Mouse (Mus musculus): ENCODE measurements around the gene H2-DMb1.
A peak's percentile ranks its signal among the peaks of the same experiment; 100 is the strongest.
"Not testable (repeated sequence)": the region's sequence is repeated elsewhere in the genome, so short reads cannot be mapped to it uniquely, and the experiment has no call there.

The H2-DMb1 gene

GRCm38 (mm10) chr17:34123111-34123510 is 29.8 kb upstream of the H2-DMb1 start:
- no peak for DNase-seq

GRCm38 (mm10) chr17:34123518-34123917 is 29.4 kb upstream of the H2-DMb1 start:
- peak in 1 of 2 experiments; percentile 56 for DNase-seq

GRCm38 (mm10) chr17:34124649-34125048 is 28.2 kb upstream of the H2-DMb1 start:
- DNase-seq: no peak

GRCm38 (mm10) chr17:34126826-34127420 is 25.9 kb upstream of the H2-DMb1 start:
- no peak for DNase-seq

GRCm38 (mm10) chr17:34127475-34127874 is 25.4 kb upstream of the H2-DMb1 start:
- peak; percentile 81 to 89 for DNase-seq

GRCm38 (mm10) chr17:34128264-34128937 is 24.5 kb upstream of the H2-DMb1 start:
- DNase-seq: no peak

- DNase-seq: no peak
These were observed 23.7 kb upstream of the H2-DMb1 start for GRCm38 (mm10) chr17:34128944-34129791.

GRCm38 (mm10) chr17:34130073-34130947 is 22.6 kb upstream of the H2-DMb1 start:
- no peak for DNase-seq

GRCm38 (mm10) chr17:34131911-34132310 is 21.0 kb upstream of the H2-DMb1 start:
- DNase-seq: no peak

- peak in 1 of 2 experiments; percentile 52 for DNase-seq
These were observed 19.6 kb upstream of the H2-DMb1 start for GRCm38 (mm10) chr17:34133289-34133688.

- no peak for DNase-seq
These were observed 18.4 kb upstream of the H2-DMb1 start for GRCm38 (mm10) chr17:34134451-34134850.

- DNase-seq: peak; percentile 97 to 99
These were observed 17.3 kb upstream of the H2-DMb1 start for GRCm38 (mm10) chr17:34135297-34136224.

- DNase-seq: no peak
These were observed 15.3 kb upstream of the H2-DMb1 start for GRCm38 (mm10) chr17:34137601-34138000.

GRCm38 (mm10) chr17:34138655-34139054 is 14.2 kb upstream of the H2-DMb1 start:
- no peak for DNase-seq

- DNase-seq: peak; percentile 55 to 78
These were observed 13.5 kb upstream of the H2-DMb1 start for GRCm38 (mm10) chr17:34139416-34139815.

GRCm38 (mm10) chr17:34140240-34140639 is 12.6 kb upstream of the H2-DMb1 start:
- DNase-seq: no peak

GRCm38 (mm10) chr17:34141448-34141847 is 11.4 kb upstream of the H2-DMb1 start:
- no peak for DNase-seq

- DNase-seq: no peak
These were observed 10.3 kb upstream of the H2-DMb1 start for GRCm38 (mm10) chr17:34142456-34143010.

- peak; percentile 41 to 71 for DNase-seq
These were observed 9.8 kb upstream of the H2-DMb1 start, which contains the start of gene H2-DMb2 for GRCm38 (mm10) chr17:34143033-34143432. TSS of gene H2-DMb2 (plus strand) at chr17:34143307.

- DNase-seq: no peak
These were observed 9.4 kb upstream of the H2-DMb1 start for GRCm38 (mm10) chr17:34143461-34143860.

GRCm38 (mm10) chr17:34144221-34144620 is 8.7 kb upstream of the H2-DMb1 start:
- DNase-seq: not testable (repeated sequence)
